Mouse (Mus musculus) lung, embryonic 16.5 days (tissue): ENCODE data around the gene Olfr91. TPM values are rescaled to one million over a fixed set of nuclear protein-coding genes. Genes with fewer than 3 reads are reported as not detected.

Source experiments
- ATAC-seq: fragments of 200-750 bp; cut with Nextera tagmentation; 2 replicates; pipeline ENCODE4 v1.8.0; 2017; ENCODE audit warnings: low read depth, mild to moderate bottlenecking, moderate library complexity
- H3K27ac ChIP-seq: fragments of 300-500 bp; sonication (generic); 2 replicates; pipeline ENCODE4 v1.5.1; 2014; ENCODE audit warnings: mild to moderate bottlenecking, control low read depth, low read length
- H3K27me3 ChIP-seq: fragments of 300-500 bp; sonication (generic); 2 replicates; pipeline ENCODE4 v1.6.1; 2014; ENCODE audit warnings: low read depth, low read length, mixed read lengths; ENCODE audit not compliant: control insufficient read depth, insufficient read depth
- H3K36me3 ChIP-seq: fragments of 300-500 bp; sonication (generic); 2 replicates; pipeline ENCODE4 v1.6.1; 2014; ENCODE audit warnings: low read length; ENCODE audit not compliant: control insufficient read depth, insufficient read depth
- H3K4me1 ChIP-seq: fragments of 300-500 bp; sonication (generic); replicated peaks from 2 replicates; pipeline ENCODE4 v1.6.1; 2014; ENCODE audit warnings: low read length, mixed read lengths; ENCODE audit not compliant: control insufficient read depth, insufficient read depth
- H3K4me2 ChIP-seq: fragments of 300-500 bp; sonication (generic); 2 replicates; pipeline ENCODE4 v1.6.1; 2014; ENCODE audit warnings: low read depth, low read length, control low read depth
- H3K4me3 ChIP-seq: fragments of 300-500 bp; sonication (generic); 2 replicates; pipeline ENCODE4 v1.5.1; 2014; ENCODE audit warnings: mild to moderate bottlenecking, low read length, control low read depth
- H3K9ac ChIP-seq: fragments of 300-500 bp; sonication (generic); 2 replicates; pipeline ENCODE4 v1.6.1; 2014; ENCODE audit warnings: low read length, control low read depth
- H3K9me3 ChIP-seq: fragments of 300-500 bp; sonication (generic); 2 replicates; pipeline ENCODE4 v1.6.1; 2016; ENCODE audit warnings: low read length; ENCODE audit not compliant: control insufficient read depth
- WGBS: fragments of 180-500 bp; shearing (Covaris S2); extraction: QIAGEN DNeasy Blood & Tissue Kit; methylation state at CpG from one replicate; pipeline ENCODE4 v1.1.7; 2014; 5-methylcytosine and 5-hydroxymethylcytosine counted together
- polyA plus RNA-seq: library from polyadenylated mRNA; unstranded; fragments of >200 nt; fragmentation: Nextera tagmentation; extraction: Ambion mirVana; gene quantifications from 2 replicates; pipeline ENCODE4 v1.2.1, GENCODE M21; 2015

Gene Olfr91
- polyA plus RNA-seq, 1 experiment from 2014 or later = not detected

DNA sequence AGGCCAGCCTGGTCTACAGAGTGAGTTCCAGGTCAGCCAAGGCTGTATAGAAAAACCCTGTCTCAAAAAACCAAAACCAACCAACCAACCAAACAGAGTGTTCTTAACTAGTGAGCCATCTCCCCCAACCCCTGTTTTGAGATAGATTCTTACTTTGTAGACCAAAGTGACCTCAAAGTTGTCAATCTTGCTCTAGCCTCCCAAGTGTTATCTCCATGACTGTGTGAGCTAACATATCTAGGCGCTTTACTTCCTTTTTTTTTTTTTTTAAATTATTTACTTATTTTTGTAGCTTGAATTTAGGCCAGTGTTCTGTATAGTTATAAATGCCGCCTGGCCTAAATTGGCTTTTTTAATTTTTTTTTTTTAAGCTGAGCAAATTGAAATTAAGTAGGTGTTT lies 32.1 kb downstream of the Olfr91 start:
- ATAC-seq = no peak
- WGBS = 95% methylated on average over 2 of the region's 2 CpGs

DNA sequence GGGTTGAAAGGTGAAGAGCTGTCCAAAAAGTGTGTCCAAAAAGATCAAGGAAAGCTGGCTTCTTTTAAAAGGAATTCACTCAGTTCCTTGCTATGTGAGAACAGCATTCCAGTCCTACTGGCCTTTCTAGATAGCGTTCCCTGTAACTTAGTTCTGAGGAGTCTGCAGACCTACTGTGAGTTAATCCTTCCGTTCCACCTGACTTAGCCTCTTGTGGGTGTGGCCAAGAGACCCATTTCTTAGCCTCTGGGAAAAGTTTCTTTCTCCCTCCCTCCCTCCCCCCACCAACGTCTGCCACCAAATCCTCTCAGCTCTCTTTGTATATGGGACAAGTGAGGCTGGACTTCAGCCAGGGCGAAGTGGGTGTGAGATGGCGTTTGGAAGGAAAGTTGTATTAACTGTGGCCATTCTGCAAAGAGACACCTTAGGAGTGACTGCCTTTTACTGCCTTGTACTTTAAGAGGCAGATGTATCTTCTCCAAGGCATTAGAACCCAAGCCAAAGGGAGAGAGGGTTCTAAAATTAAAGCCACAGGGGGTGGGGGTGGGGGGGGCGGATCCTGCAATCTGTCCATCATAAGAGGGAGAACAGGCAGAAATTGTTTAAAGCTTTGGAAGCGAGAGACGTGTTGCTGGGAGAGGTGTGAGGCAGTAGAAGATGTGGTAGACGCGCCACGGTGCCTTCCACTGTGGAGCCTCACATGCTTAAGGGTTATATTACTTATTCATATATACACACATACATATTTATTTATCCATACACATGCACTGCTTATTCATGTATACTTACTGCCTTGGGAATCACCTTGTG lies 34.2 kb downstream of the Olfr91 start:
- ATAC-seq = peak; percentile 52
- no peaks in the 10 kb centered on the region for H3K9me3 ChIP-seq
- peaks cover 44% of the 10 kb centered on the region for H3K36me3 ChIP-seq
- H3K9ac ChIP-seq = no peak overlapping the region
- no peak overlapping the region for H3K27ac ChIP-seq
- H3K27me3 ChIP-seq = no peaks in the 10 kb centered on the region
- no peaks in the 10 kb centered on the region for H3K4me1 ChIP-seq
- H3K4me2 ChIP-seq = no peak overlapping the region
- H3K4me3 ChIP-seq = no peak overlapping the region
- WGBS = 63% methylated on average over 11 of the region's 11 CpGs

More for the DNA sequence above, 32.1 kb downstream of the Olfr91 start:
- Histone ChIP-seq H3K27me3 (no peaks in the 10 kb centered on the region), H3K27ac (no peak overlapping the region), H3K4me3 (no peak overlapping the region), H3K9me3 (no peaks in the 10 kb centered on the region), H3K4me2 (no peak overlapping the region), H3K4me1 (no peaks in the 10 kb centered on the region), H3K36me3 (peaks cover 47% of the 10 kb centered on the region), H3K9ac (no peak overlapping the region)

DNA sequence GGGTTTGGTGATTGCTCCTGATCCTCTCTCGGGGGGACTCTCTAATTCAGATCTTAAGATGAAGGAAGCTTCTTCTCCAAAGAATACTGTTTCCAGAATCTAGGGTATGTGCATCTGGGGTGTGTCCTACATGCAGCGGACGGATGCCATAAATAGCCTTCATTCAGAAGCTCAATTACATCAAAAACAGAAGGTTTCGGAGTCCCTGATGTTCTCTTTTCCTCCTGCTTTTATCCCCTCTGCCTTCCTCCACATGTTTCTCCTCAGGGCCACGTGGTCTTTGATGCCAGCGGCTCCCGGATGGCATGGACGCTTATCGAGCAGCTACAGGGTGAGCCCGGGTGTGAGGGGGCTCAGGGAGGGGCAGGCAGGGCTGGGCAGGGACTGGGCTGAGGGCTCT lies 35.0 kb downstream of the Olfr91 start:
- H3K9me3 ChIP-seq = no peaks in the 10 kb centered on the region
- peaks cover 43% of the 10 kb centered on the region for H3K36me3 ChIP-seq
- H3K27me3 ChIP-seq = no peaks in the 10 kb centered on the region
- no peaks in the 10 kb centered on the region for H3K4me1 ChIP-seq
- H3K27ac ChIP-seq = no peak overlapping the region
- no peak overlapping the region for H3K4me2 ChIP-seq
- no peak overlapping the region for H3K4me3 ChIP-seq
- H3K9ac ChIP-seq = no peak overlapping the region
- ATAC-seq = no peak
- WGBS = 70% methylated on average over 10 of the region's 10 CpGs

DNA sequence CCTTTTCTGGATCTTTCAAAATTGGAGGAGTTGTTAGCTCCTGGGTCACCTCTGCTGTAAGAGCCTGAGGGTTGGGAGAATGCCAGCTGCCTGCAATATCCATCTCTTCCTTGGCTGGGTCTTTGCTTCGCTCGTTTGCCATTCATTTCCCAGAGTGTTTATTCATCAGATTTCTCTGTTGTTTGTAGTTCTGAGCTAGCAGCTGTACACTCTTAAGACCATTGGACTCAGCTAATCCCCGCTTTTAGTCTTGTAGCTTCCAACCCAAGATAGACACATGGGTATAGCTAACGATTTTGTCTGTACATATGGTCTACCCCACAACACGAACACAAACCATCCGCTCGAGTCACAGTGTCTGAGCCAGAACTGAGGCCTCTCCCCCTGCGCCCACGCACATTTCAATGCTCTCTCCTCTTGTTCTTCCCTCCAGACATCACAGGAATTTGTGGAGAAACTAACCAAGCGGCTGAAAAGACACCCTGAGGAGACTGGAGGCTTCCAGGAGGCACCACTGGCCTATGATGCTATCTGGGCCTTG lies 35.9 kb downstream of the Olfr91 start:
- H3K36me3 ChIP-seq = peaks cover 35% of the 10 kb centered on the region
- WGBS = 84% methylated on average over 10 of the region's 10 CpGs
- H3K9me3 ChIP-seq = no peaks in the 10 kb centered on the region
- ATAC-seq = no peak
- H3K27ac ChIP-seq = no peak overlapping the region
- H3K4me3 ChIP-seq = no peak overlapping the region
- no peak overlapping the region for H3K9ac ChIP-seq
- no peaks in the 10 kb centered on the region for H3K4me1 ChIP-seq
- H3K27me3 ChIP-seq = no peaks in the 10 kb centered on the region
- H3K4me2 ChIP-seq = no peak overlapping the region

DNA sequence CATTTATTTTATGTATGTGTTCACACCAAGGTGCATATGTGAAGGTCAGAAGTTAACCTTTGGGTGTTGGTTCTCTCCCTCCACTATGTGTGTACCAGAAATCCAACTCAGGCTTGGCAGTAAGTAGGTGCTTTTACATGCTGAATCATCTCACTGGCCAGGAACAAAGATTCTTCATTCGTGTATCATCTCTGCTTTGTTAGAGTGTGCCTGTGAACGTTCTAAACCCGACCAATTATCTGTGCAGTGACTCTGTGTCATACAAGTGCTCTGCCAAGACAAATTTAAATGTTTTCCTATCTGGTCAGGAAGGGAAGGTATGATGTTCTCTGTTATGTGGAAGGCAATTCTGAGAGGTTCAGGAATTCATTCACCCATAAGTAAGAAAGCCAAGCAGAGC lies 36.6 kb downstream of the Olfr91 start:
- Histone ChIP-seq H3K4me1 (no peaks in the 10 kb centered on the region), H3K9ac (no peak overlapping the region), H3K4me2 (no peak overlapping the region), H3K9me3 (no peaks in the 10 kb centered on the region), H3K27ac (no peak overlapping the region), H3K27me3 (no peaks in the 10 kb centered on the region), H3K4me3 (no peak overlapping the region), H3K36me3 (peaks cover 35% of the 10 kb centered on the region)
- no peak for ATAC-seq
- 81% methylated on average over 3 of the region's 3 CpGs for WGBS

DNA sequence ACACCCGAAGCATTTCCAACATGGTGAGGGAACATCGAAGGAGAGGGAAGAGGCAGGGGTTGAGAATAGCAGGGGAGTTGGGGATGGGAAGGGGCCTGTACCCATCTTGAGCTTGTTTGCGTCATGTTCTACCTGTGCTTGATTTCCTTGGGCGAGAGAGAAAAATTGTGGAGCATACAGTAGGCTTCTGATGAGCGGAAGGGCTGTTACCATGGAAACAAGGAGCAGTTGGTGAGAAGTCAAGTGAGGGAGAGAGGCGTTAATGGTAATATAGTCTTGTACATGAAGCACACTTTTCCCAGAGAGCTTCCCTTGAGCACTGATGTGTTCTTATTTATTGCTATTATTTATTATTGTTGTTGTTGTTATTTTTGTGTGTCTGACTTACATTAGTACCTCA lies 41.1 kb downstream of the Olfr91 start:
- Histone ChIP-seq H3K4me2 (no peak overlapping the region), H3K4me3 (no peak overlapping the region), H3K36me3 (peaks cover 23% of the 10 kb centered on the region), H3K27ac (no peak overlapping the region), H3K9me3 (no peaks in the 10 kb centered on the region), H3K4me1 (no peaks in the 10 kb centered on the region), H3K27me3 (no peaks in the 10 kb centered on the region), H3K9ac (no peak overlapping the region)
- no peak for ATAC-seq
- 78% methylated on average over 6 of the region's 6 CpGs for WGBS

DNA sequence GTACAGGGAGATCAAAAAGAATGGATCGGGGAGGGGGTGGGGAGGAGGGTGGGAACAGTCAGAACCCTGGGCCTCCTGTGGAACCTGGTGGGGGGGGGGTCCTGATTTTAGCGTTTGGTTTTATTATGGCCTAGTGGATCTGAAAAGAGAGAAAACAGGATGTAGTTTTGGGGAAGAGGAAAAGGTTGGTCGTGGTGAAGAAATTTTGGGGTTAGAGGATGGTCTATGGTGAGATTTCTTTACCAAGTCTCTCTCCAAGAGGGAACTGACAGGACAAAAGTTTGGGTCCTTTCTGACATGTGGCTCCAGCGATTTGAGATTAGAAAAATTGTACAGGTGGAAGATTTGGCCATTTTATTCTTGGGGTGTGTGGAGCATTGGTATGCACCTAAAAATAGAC lies 46.3 kb downstream of the Olfr91 start:
- H3K4me1 ChIP-seq = peaks cover 18% of the 10 kb centered on the region
- no peak overlapping the region for H3K4me3 ChIP-seq
- 59% methylated on average over 4 of the region's 4 CpGs for WGBS
- H3K9me3 ChIP-seq = no peaks in the 10 kb centered on the region
- no peak overlapping the region for H3K27ac ChIP-seq
- no peak overlapping the region for H3K4me2 ChIP-seq
- peaks cover 12% of the 10 kb centered on the region for H3K36me3 ChIP-seq
- no peak overlapping the region for H3K9ac ChIP-seq
- H3K27me3 ChIP-seq = peaks cover 6% of the 10 kb centered on the region; the same call in 1 of the 2 replicates
- ATAC-seq = no peak

DNA sequence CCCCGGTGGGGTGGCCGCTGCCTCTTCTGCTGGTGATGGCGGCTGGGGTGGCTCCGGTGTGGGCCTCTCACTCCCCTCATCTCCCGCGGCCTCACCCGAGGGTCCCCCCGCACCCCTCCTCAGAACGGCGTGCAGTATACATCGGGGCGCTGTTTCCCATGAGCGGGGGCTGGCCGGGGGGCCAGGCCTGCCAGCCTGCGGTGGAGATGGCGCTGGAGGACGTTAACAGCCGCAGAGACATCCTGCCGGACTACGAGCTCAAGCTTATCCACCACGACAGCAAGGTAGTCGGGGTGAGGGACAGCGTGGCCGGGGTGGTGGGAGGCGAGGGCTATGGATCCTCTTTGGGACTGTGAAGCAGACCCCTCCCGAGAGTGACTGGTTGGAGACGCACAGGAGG lies 47.2 kb downstream of the Olfr91 start:
- Histone ChIP-seq H3K9ac (peak overlapping the region; percentile 71), H3K4me1 (peaks cover 20% of the 10 kb centered on the region), H3K4me2 (peak overlapping the region; percentile 81), H3K4me3 (peak overlapping the region; percentile 59), H3K36me3 (peaks cover 5% of the 10 kb centered on the region; the same call in 1 of the 2 replicates), H3K27ac (no peak overlapping the region), H3K27me3 (peaks cover 6% of the 10 kb centered on the region; the same call in 1 of the 2 replicates), H3K9me3 (no peaks in the 10 kb centered on the region)
- 8% methylated on average over 23 of the region's 27 CpGs for WGBS
- peak; percentile 3; the same call in 1 of the 2 replicates for ATAC-seq

DNA sequence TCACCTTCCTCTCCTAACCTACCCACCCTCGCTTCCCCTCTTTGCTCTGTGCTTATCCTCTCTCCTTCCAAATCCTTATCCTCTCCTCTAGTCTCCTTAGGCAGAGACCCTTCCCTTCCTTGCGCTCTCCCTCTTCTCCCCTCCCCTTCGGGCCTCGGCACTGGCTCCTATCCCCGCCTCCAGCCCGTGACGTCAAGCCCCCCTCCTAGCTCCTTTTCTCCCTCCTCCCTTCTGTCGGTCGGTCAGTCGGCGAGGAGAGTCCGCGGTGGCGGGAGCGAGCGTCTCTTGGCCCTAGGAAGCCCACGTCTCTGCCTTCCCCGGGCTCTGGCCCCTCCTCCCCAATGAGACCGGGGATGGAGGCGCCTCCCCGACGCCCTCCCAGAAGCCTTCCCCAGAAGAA lies 47.7 kb downstream of the Olfr91 start:
- peak; percentile 46 for ATAC-seq
- H3K4me1 ChIP-seq = peaks cover 21% of the 10 kb centered on the region
- peaks cover 6% of the 10 kb centered on the region; the same call in 1 of the 2 replicates for H3K27me3 ChIP-seq
- H3K4me3 ChIP-seq = peak overlapping the region; percentile 59
- 0 out of 2 replicates have a peak, but pooled peaks cover 3% of the 10 kb centered on the region for H3K36me3 ChIP-seq
- peak overlapping the region; percentile 81 for H3K4me2 ChIP-seq
- H3K9me3 ChIP-seq = no peaks in the 10 kb centered on the region
- peak overlapping the region; percentile 71 for H3K9ac ChIP-seq
- H3K27ac ChIP-seq = no peak overlapping the region
- WGBS = under 1% methylated on average over 22 of the region's 22 CpGs
